Mouse (Mus musculus) hindbrain, postnatal 0 days (tissue): ENCODE measurements around the gene Sprr2a1. TPM values are rescaled to one million over a fixed set of nuclear protein-coding genes. Genes with fewer than 3 reads are reported as not detected.
"Not testable (repeated sequence)": the region's sequence is repeated elsewhere in the genome, so short reads cannot be mapped to it uniquely, and the experiment has no call there.

ENCODE experiments used
- ATAC-seq: fragments of 200-750 bp; cut with Nextera tagmentation; 2 replicates; pipeline ENCODE4 v1.8.0; 2017; ENCODE audit warnings: mild to moderate bottlenecking, moderate TSS enrichment, moderate library complexity
- DNase-seq: peaks from one replicate; pipeline ENCODE4 v3.0.0-alpha.2; 2015; ENCODE audit warnings: low spot score
- H3K27ac ChIP-seq: fragments of 300-500 bp; sonication (generic); 2 replicates; pipeline ENCODE4 v1.5.1; 2014; ENCODE audit warnings: mild to moderate bottlenecking
- H3K27me3 ChIP-seq: fragments of 300-500 bp; sonication (generic); 2 replicates; pipeline ENCODE4 v1.6.1; 2014; ENCODE audit warnings: low read length, mixed read lengths; ENCODE audit not compliant: insufficient read depth
- H3K36me3 ChIP-seq: fragments of 300-500 bp; sonication (generic); 2 replicates; pipeline ENCODE4 v1.6.1; 2014; ENCODE audit warnings: low read length, mixed read lengths; ENCODE audit not compliant: insufficient read depth
- H3K4me1 ChIP-seq: fragments of 300-500 bp; sonication (generic); 2 replicates; pipeline ENCODE4 v1.6.1; 2014; ENCODE audit warnings: antibody characterized with exemption, low read length, mixed read lengths; ENCODE audit not compliant: insufficient read depth
- H3K4me2 ChIP-seq: fragments of 300-500 bp; sonication (generic); 2 replicates; pipeline ENCODE4 v1.6.1; 2014; ENCODE audit warnings: low read depth, mild to moderate bottlenecking, low read length, moderate library complexity, mixed read lengths
- H3K4me3 ChIP-seq: fragments of 300-500 bp; sonication (generic); 2 replicates; pipeline ENCODE4 v1.5.1; 2014; ENCODE audit warnings: low read length
- H3K9ac ChIP-seq: fragments of 300-500 bp; sonication (generic); replicated peaks from 2 replicates; pipeline ENCODE4 v1.6.1; 2014; ENCODE audit warnings: mild to moderate bottlenecking, low read length, moderate library complexity, mixed read lengths
- H3K9me3 ChIP-seq: fragments of 300-500 bp; sonication (generic); 2 replicates; pipeline ENCODE4 v1.6.1; 2016; ENCODE audit warnings: low read length, mixed read lengths
- WGBS: fragments of 180-500 bp; shearing (Covaris S2); extraction: QIAGEN DNeasy Blood & Tissue Kit; methylation state at CpG from one replicate; pipeline ENCODE4 v1.1.7; 2014; 5-methylcytosine and 5-hydroxymethylcytosine counted together
- polyA plus RNA-seq: library from polyadenylated mRNA; unstranded; fragments of >200 nt; fragmentation: Nextera tagmentation; extraction: Ambion mirVana; gene quantifications from 2 replicates; pipeline ENCODE4 v1.2.1, GENCODE M21; 2015
- total RNA-seq: library from RNA; depleted of rRNA; stranded (reverse); fragments of >200 nt; gene quantifications from 2 replicates; pipeline ENCODE4 v1.2.3, GENCODE M21; 2014

The Sprr2a1 gene
- total and polyA plus RNA-seq, 2 experiments from 2014 or later = not detected

- H3K4me3 ChIP-seq, H3K4me2 ChIP-seq: not testable (repeated sequence)
- WGBS = 69% methylated on average over 3 of the region's 3 CpGs
These were observed 11.8 kb downstream of the Sprr2a1 start for GRCm38 (mm10) chr3:92227410-92227809.

GRCm38 (mm10) chr3:92236463-92237189, 21.0 kb downstream of the Sprr2a1 start:
- not testable (repeated sequence) for DNase-seq, H3K36me3 ChIP-seq, H3K9me3 ChIP-seq, H3K4me1 ChIP-seq, H3K4me3 ChIP-seq, H3K4me2 ChIP-seq, H3K27me3 ChIP-seq, H3K27ac ChIP-seq, H3K9ac ChIP-seq
- ATAC-seq = 0 out of 2 replicates have a peak, but pooled peaks have one; percentile 19
- no CpG with 5 or more reads among the region's 5 CpGs for WGBS

More at GRCm38 (mm10) chr3:92227410-92227809, 11.8 kb downstream of the Sprr2a1 start:
- ATAC-seq, H3K27me3 ChIP-seq, H3K36me3 ChIP-seq, DNase-seq, H3K4me1 ChIP-seq, H3K27ac ChIP-seq, H3K9me3 ChIP-seq, H3K9ac ChIP-seq: not testable (repeated sequence)

GRCm38 (mm10) chr3:92238736-92239135, 23.1 kb downstream of the Sprr2a1 start:
- not testable (repeated sequence) for H3K9ac ChIP-seq, H3K36me3 ChIP-seq, H3K4me1 ChIP-seq, H3K4me2 ChIP-seq, H3K9me3 ChIP-seq, DNase-seq, H3K4me3 ChIP-seq, H3K27me3 ChIP-seq, H3K27ac ChIP-seq
- ATAC-seq = peak; percentile 22; the same call in 1 of the 2 replicates

GRCm38 (mm10) chr3:92239197-92239596, 23.6 kb downstream of the Sprr2a1 start:
- ATAC-seq, H3K27ac ChIP-seq, H3K4me2 ChIP-seq, H3K36me3 ChIP-seq, H3K4me1 ChIP-seq, H3K9ac ChIP-seq, H3K4me3 ChIP-seq, H3K9me3 ChIP-seq, H3K27me3 ChIP-seq, DNase-seq: not testable (repeated sequence)
- WGBS = no CpG with 5 or more reads among the region's 1 CpGs

GRCm38 (mm10) chr3:92244833-92245232, 29.2 kb downstream of the Sprr2a1 start:
- ATAC-seq, H3K9me3 ChIP-seq, H3K4me1 ChIP-seq, H3K4me3 ChIP-seq, H3K4me2 ChIP-seq, H3K27ac ChIP-seq, H3K27me3 ChIP-seq, H3K36me3 ChIP-seq, DNase-seq, H3K9ac ChIP-seq: not testable (repeated sequence)

GRCm38 (mm10) chr3:92246245-92246644, 30.6 kb downstream of the Sprr2a1 start:
- H3K27ac ChIP-seq, H3K4me2 ChIP-seq, DNase-seq, ATAC-seq, H3K27me3 ChIP-seq, H3K4me1 ChIP-seq, H3K9ac ChIP-seq, H3K4me3 ChIP-seq, H3K9me3 ChIP-seq, H3K36me3 ChIP-seq: not testable (repeated sequence)
- no CpG with 5 or more reads among the region's 10 CpGs for WGBS

GRCm38 (mm10) chr3:92248494-92248893, 32.9 kb downstream of the Sprr2a1 start:
- not testable (repeated sequence) for H3K27me3 ChIP-seq, H3K4me2 ChIP-seq, H3K36me3 ChIP-seq, H3K9me3 ChIP-seq, H3K4me3 ChIP-seq, DNase-seq, H3K4me1 ChIP-seq, H3K27ac ChIP-seq, H3K9ac ChIP-seq
- ATAC-seq = 0 out of 2 replicates have a peak, but pooled peaks have one; percentile 31

GRCm38 (mm10) chr3:92250450-92250849, 34.9 kb downstream of the Sprr2a1 start:
- H3K4me2 ChIP-seq, H3K4me1 ChIP-seq, H3K36me3 ChIP-seq, H3K4me3 ChIP-seq, DNase-seq, H3K9me3 ChIP-seq, H3K9ac ChIP-seq, ATAC-seq, H3K27ac ChIP-seq, H3K27me3 ChIP-seq: not testable (repeated sequence)
- WGBS = 92% methylated on average over 1 of the region's 2 CpGs

GRCm38 (mm10) chr3:92253860-92254259, 38.3 kb downstream of the Sprr2a1 start:
- H3K4me3 ChIP-seq, DNase-seq, H3K9me3 ChIP-seq, H3K4me2 ChIP-seq, H3K9ac ChIP-seq, H3K27me3 ChIP-seq, H3K36me3 ChIP-seq, H3K27ac ChIP-seq, H3K4me1 ChIP-seq: not testable (repeated sequence)
- WGBS = no CpG with 5 or more reads among the region's 8 CpGs
- peak; percentile 48 for ATAC-seq

- H3K27ac ChIP-seq, H3K4me1 ChIP-seq, DNase-seq, H3K27me3 ChIP-seq, H3K4me3 ChIP-seq, H3K4me2 ChIP-seq, H3K36me3 ChIP-seq, H3K9me3 ChIP-seq, H3K9ac ChIP-seq: not testable (repeated sequence)
- peak; percentile 37; the same call in 1 of the 2 replicates for ATAC-seq
These were observed 42.9 kb downstream of the Sprr2a1 start for GRCm38 (mm10) chr3:92258526-92258925.
